ENCODE assay signal across 7 mouse cellular contexts in genomic region chr16:58522677-58523043, GRCm38 (mm10). TPM values are rescaled to one million over a fixed set of nuclear protein-coding genes. Genes with fewer than 3 reads are reported as not detected.
DNase-seq lines count a peak whose midpoint lies in the region; ATAC-seq lines count a peak whose summit lies in the region.

No protein-coding gene starts in this region.

- H3K9ac ChIP-seq in lung, embryonic 15.5 days = peak overlapping the region; percentile 76
- peak overlapping the region; percentile 64 for H3K9ac ChIP-seq in hindbrain, embryonic 11.5 days (ENCODE audit: low read depth, low read length)

- peak overlapping the region; percentile 81 for H3K27ac ChIP-seq in lung, embryonic 15.5 days
- no peak overlapping the region for H3K27ac ChIP-seq in hindbrain, embryonic 11.5 days (ENCODE audit: low read depth, low read length)

- WGBS in lung, embryonic 15.5 days = under 1% methylated on average over 16 of the region's 16 CpGs
- WGBS in hindbrain, embryonic 11.5 days = 0% methylated on average over 16 of the region's 16 CpGs

- peak; percentile 43 for ATAC-seq in lung, embryonic 15.5 days (ENCODE audit: borderline replicate concordance, extremely low read depth, low FRiP score, low TSS enrichment)
- ATAC-seq in hindbrain, embryonic 11.5 days (ENCODE audit: low FRiP score) = peak; percentile 71
- peak; percentile 32 for ATAC-seq in megakaryocyte-erythroid progenitor cell, adult 5-6 weeks (replicated peaks; ENCODE audit: low FRiP score, low TSS enrichment, poor library complexity, severe bottlenecking)

- H3K9me3 ChIP-seq in lung, embryonic 15.5 days = no peaks in the 10 kb centered on the region
- H3K9me3 ChIP-seq in hindbrain, embryonic 11.5 days (ENCODE audit: control insufficient read depth, low read length) = no peaks in the 10 kb centered on the region

- no peaks in the 10 kb centered on the region for H3K4me1 ChIP-seq in lung, embryonic 15.5 days
- H3K4me1 ChIP-seq in hindbrain, embryonic 11.5 days (replicated peaks; ENCODE audit: control insufficient read depth, insufficient read depth, low read length) = no peaks in the 10 kb centered on the region

- DNase-seq in lung, postnatal 25 days (ENCODE audit: low spot score) = no peak
- DNase-seq in embryo, embryonic 11 days = peak; percentile 58
- DNase-seq in hindbrain, embryonic 11.5 days (ENCODE audit: low spot score) = no peak
- DNase-seq in thymus, adult 18-20 months = no peak
- DNase-seq in left cerebral cortex, postnatal 10 days (ENCODE audit: extremely low spot score in 1 of 2, low spot score in 2 of 2) = no peak

- intact Hi-C loops in left cerebral cortex, postnatal 10 days (cut with DNase I) = loop anchor here (1.0 kb wide), 1 partner anchor 101 kb away; no protein-coding TSS in a partner anchor

- H3K36me3 ChIP-seq in lung, embryonic 15.5 days = no peaks in the 10 kb centered on the region
- no peaks in the 10 kb centered on the region for H3K36me3 ChIP-seq in hindbrain, embryonic 11.5 days (ENCODE audit: control insufficient read depth, insufficient read depth, low read length)

- peak overlapping the region; percentile 93 for H3K4me2 ChIP-seq in lung, embryonic 15.5 days
- peak overlapping the region; percentile 92 for H3K4me2 ChIP-seq in hindbrain, embryonic 11.5 days (replicated peaks; ENCODE audit: low read depth, low read length)

- no peaks in the 10 kb centered on the region for H3K27me3 ChIP-seq in lung, embryonic 15.5 days
- H3K27me3 ChIP-seq in hindbrain, embryonic 11.5 days (ENCODE audit: control insufficient read depth, insufficient read depth, low read length) = peaks cover 3% of the 10 kb centered on the region

- H3K4me3 ChIP-seq in lung, embryonic 15.5 days = peak overlapping the region; percentile 73
- peak overlapping the region; percentile 66 for H3K4me3 ChIP-seq in hindbrain, embryonic 11.5 days (ENCODE audit: low read depth, low read length)

RNA-seq across cellular contexts. Expression of gene St3gal6, which starts 1.4 kb away (rescaled TPM):
- polyA plus RNA-seq in lung, embryonic 15.5 days (2015; fragmentation: Nextera tagmentation; extraction: Ambion mirVana) = 27.3 and 29.7 TPM in 2 replicates
- polyA plus RNA-seq in hindbrain, embryonic 11.5 days (2014; fragmentation: Nextera tagmentation; extraction: Ambion mirVana) = 8.0 and 9.8 TPM in 2 replicates
- total RNA-seq in megakaryocyte-erythroid progenitor cell, adult 5-6 weeks (2014; fragmentation: Nextera tagmentation) = 40.1 and 61.6 TPM in 2 replicates
- total RNA-seq in megakaryocyte-erythroid progenitor cell, adult 5-6 weeks (2017) = 39.9 and 44.9 TPM in 2 replicates
- total RNA-seq in left cerebral cortex, postnatal 10 days (2021) = 10 to 100 TPM; 20.6 to 22.1 TPM
